Mouse (Mus musculus) brain, embryonic 14.5 days (tissue): Measurements from ENCODE around the gene Xpr1. TPM values are rescaled to one million over a fixed set of nuclear protein-coding genes. Genes with fewer than 3 reads are reported as not detected.
A peak's percentile ranks its signal among the peaks of the same experiment; 100 is the strongest.

ENCODE experiments used
- DNase-seq: peaks from one replicate; pipeline ENCODE4 v3.0.0-alpha.2; 2011; ENCODE audit warnings: low read depth
- CTCF ChIP-seq: fragments of 200-500 bp; IDR thresholded peaks from 2 replicates; pipeline ENCODE4 v1.5.1; 2012; ENCODE audit warnings: inconsistent platforms, mild to moderate bottlenecking, moderate library complexity, borderline replicate concordance; ENCODE audit not compliant: insufficient read depth, insufficient read length; ENCODE audit errors: extremely low read depth
- POLR2A ChIP-seq: fragments of 200-500 bp; IDR thresholded peaks from 2 replicates; pipeline ENCODE4 v1.6.1; 2012; ENCODE audit warnings: mild to moderate bottlenecking, inconsistent platforms, borderline replicate concordance; ENCODE audit not compliant: poor library complexity, insufficient read depth, insufficient read length, severe bottlenecking; ENCODE audit errors: extremely low read depth
- polyA plus RNA-seq: library from polyadenylated mRNA; depleted of rRNA; stranded (reverse); fragments of >200 nt; gene quantifications from 2 replicates; pipeline ENCODE4 v1.2.3, GENCODE M21; 2012; rRNA removed

The Xpr1 gene
- polyA plus RNA-seq, 1 experiment, result 125 TPM

GRCm38 (mm10) chr1:155236306-155237024 lies 180.8 kb downstream of the Xpr1 start:
- no peak for TF ChIP-seq POLR2A
- no peak for TF ChIP-seq CTCF
- no peak for DNase-seq

GRCm38 (mm10) chr1:155235641-155236040 lies 181.6 kb downstream of the Xpr1 start:
- no peak for TF ChIP-seq POLR2A
- TF ChIP-seq CTCF, result no peak
- DNase-seq, result no peak

- TF ChIP-seq CTCF (no peak), POLR2A (no peak)
- peak; percentile 90 for DNase-seq
These were observed 183.1 kb downstream of the Xpr1 start for GRCm38 (mm10) chr1:155233931-155234607.

GRCm38 (mm10) chr1:155233378-155233777 lies 183.8 kb downstream of the Xpr1 start:
- TF ChIP-seq CTCF, result no peak
- no peak for TF ChIP-seq POLR2A
- no peak for DNase-seq

GRCm38 (mm10) chr1:155232786-155233185 lies 184.4 kb downstream of the Xpr1 start:
- DNase-seq, result no peak

GRCm38 (mm10) chr1:155232385-155232784 lies 184.8 kb downstream of the Xpr1 start:
- TF ChIP-seq POLR2A (no peak), CTCF (no peak)
- DNase-seq, result no peak

More at GRCm38 (mm10) chr1:155232786-155233185, 184.4 kb downstream of the Xpr1 start:
- no peak for TF ChIP-seq POLR2A
- TF ChIP-seq CTCF, result no peak

GRCm38 (mm10) chr1:155229464-155230411 lies 187.5 kb downstream of the Xpr1 start:
- DNase-seq, result peak; percentile 87
- TF ChIP-seq POLR2A (no peak), CTCF (no peak)

Other genes with a start within 250 kb of the Xpr1 start
- 10.4 and 13.3 TPM in 2 replicates for gene BC034090, start 173.0 kb downstream of the Xpr1 start, polyA plus RNA-seq
- gene Acbd6, start 140.7 kb upstream of the Xpr1 start, polyA plus RNA-seq, result 98.6 and 121 TPM in 2 replicates